Mouse (Mus musculus): Measurements from ENCODE around the gene Senp2.

DNA sequence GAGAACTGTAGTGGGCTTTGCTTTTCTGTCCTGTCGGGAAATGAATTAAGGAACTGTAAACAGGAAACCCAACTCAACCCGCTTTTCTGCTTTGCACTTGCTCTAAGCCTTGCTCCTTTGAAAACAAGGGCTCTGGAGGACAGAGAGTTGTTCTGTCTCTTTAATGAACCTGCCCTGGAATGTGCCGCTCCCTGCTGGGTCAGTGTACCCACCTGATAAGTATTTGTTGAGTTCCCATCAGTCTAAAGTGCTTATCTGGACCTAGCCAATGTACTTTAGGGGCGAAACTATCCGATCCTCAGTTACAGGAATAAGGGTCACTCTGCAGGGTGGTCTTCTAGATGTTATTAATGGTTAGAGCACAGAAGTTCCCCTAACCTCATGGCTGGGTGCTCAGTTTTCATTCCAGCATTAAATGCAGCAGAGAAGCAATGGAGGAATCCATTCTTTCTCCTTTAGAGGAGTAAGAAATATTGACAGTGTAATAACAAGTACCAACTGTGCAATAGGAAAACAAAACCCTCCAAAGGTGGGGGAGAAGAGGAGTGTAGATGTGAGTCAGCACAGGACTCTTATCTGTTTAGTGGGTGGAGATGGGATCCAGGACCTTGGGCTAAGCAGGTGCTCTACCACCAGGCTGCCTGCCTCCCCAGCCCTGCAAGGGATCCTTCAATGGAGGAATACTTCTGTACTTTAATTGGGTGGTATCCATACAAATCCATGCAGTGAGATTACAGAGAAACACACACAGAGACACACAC, 12.2 kb upstream of the Senp2 start:
- TF ChIP-seq ETS1 (conservative IDR thresholded peaks at IDR 0.05; ENCODE audit: low read depth, low read length) (no peak), ZC3H11A (IDR thresholded peaks at IDR 0.05; ENCODE audit: low read depth, low read length) (no peak), SIN3A (IDR thresholded peaks at IDR 0.05; ENCODE audit: low read length) (no peak), KAT2A (IDR thresholded peaks at IDR 0.05; ENCODE audit: insufficient replicate concordance, low read length) (no peak), CTCF (conservative IDR thresholded peaks at IDR 0.05 in 1 of 2, IDR thresholded peaks at IDR 0.05 in 1 of 2; ENCODE audit: low read depth in 2 of 2, low read length in 2 of 2) (no peak), TBP (conservative IDR thresholded peaks at IDR 0.05; ENCODE audit: low read depth, low read length) (no peak), USF1 (IDR thresholded peaks at IDR 0.05; ENCODE audit: low read depth, low read length) (no peak), RAD21 (IDR thresholded peaks at IDR 0.05; ENCODE audit: low read depth, low read length) (no peak), EP300 (IDR thresholded peaks at IDR 0.05; ENCODE audit: low read length) (no peak), POLR2A (IDR thresholded peaks at IDR 0.05; ENCODE audit: low read depth, low read length) (no peak)

All from CH12.LX (cell line).